Mouse (Mus musculus): Measurements from ENCODE around the gene Lrrc8c. TPM values are rescaled to one million over a fixed set of nuclear protein-coding genes. Genes with fewer than 3 reads are reported as not detected.

The Lrrc8c gene
- total RNA-seq, 1 experiment from 2014 or later, result 18.0 TPM

DNA sequence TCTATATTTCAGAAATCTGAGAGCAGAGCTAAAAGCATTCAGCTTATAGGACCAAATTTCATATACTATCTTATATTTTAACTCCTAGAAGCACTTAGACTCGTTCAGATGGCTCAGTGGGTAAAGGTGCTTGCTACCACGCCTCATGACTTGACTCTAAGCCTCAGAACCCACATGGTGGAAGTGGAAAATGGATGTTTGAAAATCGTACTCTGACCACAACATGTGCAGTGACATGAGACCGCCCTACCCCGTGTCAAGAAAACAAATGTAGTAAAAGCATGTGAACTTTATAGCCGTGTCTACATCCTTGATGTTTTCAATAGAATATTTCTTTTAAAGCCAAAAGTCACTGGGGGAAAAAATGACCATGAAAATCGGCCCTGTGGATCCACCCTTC, 21.9 kb downstream of the Lrrc8c start:
- ATAC-seq (replicated peaks; ENCODE audit: low read depth, poor library complexity, severe bottlenecking), result no peak

GRCm38 (mm10) chr5:105545126-105545525, 25.9 kb downstream of the Lrrc8c start:
- ATAC-seq (replicated peaks; ENCODE audit: low read depth, poor library complexity, severe bottlenecking), result no peak

DNA sequence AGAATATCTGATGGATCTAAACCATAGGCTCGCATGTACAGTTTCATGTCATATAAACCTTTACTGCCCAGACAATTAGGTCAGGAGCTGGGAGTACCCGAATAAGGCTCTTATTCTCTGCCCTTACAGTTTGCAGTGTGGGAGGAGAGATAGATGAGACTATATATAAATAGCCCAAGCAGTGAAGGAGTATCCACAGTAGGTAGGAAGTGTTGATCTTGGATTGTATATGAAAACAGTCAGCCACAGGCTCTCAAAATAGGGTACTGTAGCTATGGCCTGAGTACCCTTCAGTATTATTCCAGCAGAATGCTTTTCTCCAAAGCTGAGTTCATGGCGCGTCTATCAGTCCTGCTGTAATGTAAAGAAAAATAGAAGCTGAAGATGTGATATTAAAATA, 27.9 kb downstream of the Lrrc8c start:
- ATAC-seq (replicated peaks; ENCODE audit: low read depth, poor library complexity, severe bottlenecking), result no peak

- ATAC-seq (replicated peaks; ENCODE audit: low read depth, poor library complexity, severe bottlenecking), result no peak
Measured at GRCm38 (mm10) chr5:105551808-105552207, 32.6 kb downstream of the Lrrc8c start.

GRCm38 (mm10) chr5:105556291-105556690, 37.1 kb downstream of the Lrrc8c start:
- ATAC-seq (replicated peaks; ENCODE audit: low read depth, poor library complexity, severe bottlenecking), result no peak

GRCm38 (mm10) chr5:105557346-105557745, 38.2 kb downstream of the Lrrc8c start:
- ATAC-seq (replicated peaks; ENCODE audit: low read depth, poor library complexity, severe bottlenecking), result no peak

DNA sequence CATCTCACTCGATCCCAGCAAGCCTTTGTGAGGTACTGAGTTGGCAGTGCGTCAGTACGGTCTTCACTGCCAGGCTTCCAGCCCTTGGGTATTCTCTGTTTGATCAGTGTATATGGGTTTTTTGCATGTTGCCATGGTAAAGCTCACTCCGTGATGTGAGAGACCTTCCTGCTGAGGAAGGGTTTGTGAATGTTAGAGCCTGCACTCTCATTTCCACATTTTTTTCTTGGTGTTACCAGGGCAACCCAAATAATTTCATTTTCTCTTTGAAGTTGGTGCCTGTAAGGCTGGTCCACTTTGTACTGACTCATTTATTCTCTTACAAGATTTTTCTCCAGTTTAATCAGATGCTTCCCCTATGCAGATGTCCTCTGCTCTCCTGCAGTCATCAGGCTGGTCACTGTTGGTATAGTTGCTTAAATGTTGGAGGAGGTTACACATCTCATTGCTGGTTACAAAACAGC, 38.6 kb downstream of the Lrrc8c start:
- ATAC-seq (replicated peaks; ENCODE audit: low read depth, poor library complexity, severe bottlenecking), result peak; percentile 85

DNA sequence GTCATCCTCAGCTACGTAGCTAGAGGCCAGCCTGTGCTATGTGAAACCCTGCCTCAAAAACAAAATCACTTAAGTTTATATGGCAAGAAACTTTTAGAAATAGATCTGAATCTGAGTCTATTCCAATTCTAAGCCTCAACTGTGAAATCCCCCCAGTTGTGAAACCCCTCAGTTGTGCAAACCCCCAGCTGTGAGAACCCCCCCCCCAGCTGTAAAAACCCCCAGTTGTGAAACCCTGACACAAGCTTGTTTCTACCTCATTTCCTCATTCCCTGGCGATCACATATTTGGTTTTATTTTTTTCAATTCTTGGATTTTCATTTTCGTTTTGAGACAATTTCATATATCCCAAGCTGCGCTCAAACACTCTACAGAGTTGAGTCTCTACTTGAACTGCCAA, 39.3 kb downstream of the Lrrc8c start:
- peak; percentile 33; the same call in 1 of the 2 replicates for ATAC-seq (replicated peaks; ENCODE audit: low read depth, poor library complexity, severe bottlenecking)

DNA sequence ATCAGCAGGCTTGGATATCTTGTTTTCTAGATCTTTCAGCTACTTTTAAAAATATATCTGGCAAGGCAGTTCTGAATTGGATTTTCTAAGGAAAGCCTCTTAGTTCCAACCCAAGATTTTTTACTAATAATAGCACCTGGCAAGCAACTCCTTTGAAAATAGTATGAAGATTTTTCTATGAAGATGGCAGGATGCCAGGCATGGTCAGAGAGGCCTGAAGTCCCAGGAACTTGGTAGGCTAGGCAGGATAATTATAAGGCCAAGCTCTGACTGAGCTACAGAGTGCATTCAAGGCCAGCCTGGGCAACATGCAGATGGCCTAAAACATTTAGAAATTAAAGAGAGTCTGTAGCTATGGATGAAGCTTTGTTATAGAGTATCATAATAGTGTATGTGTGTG, 42.7 kb downstream of the Lrrc8c start:
- no peak for ATAC-seq (replicated peaks; ENCODE audit: low read depth, poor library complexity, severe bottlenecking)

- ATAC-seq (replicated peaks; ENCODE audit: low read depth, poor library complexity, severe bottlenecking), result no peak
Measured at GRCm38 (mm10) chr5:105564761-105565160, 45.6 kb downstream of the Lrrc8c start.

- peak; percentile 87 for ATAC-seq (replicated peaks; ENCODE audit: low read depth, poor library complexity, severe bottlenecking)
Measured at GRCm38 (mm10) chr5:105565824-105566223, 46.6 kb downstream of the Lrrc8c start.

DNA sequence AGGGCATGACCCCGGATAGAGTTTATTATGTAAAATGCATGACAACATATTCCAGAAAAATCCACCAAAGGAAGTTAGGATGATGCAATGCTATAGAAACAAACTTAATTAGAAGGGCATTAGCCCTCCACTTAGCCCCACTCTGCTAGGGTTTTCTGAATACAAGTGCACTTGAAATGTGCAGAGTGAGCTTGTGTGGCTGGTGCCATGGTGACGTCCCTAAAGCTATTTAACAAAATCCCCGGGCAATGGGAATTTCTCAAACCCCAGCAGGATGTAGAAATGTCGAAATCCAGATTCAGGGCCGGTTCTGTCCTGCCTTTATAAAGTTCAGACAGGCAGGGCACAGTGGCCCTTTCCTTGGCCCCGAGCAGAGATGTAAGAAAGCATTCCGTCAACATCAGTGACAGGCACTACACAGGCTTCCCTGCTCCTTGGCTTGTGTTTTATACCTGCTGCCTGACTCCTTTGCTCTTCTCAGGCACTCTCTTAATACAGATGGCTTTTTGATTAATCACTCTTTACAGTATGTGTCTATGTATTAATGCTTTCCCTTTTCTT, 47.7 kb downstream of the Lrrc8c start:
- no peak for ATAC-seq (replicated peaks; ENCODE audit: low read depth, poor library complexity, severe bottlenecking)

- no peak for ATAC-seq (replicated peaks; ENCODE audit: low read depth, poor library complexity, severe bottlenecking)
Measured at GRCm38 (mm10) chr5:105568043-105568747, 49.0 kb downstream of the Lrrc8c start.

DNA sequence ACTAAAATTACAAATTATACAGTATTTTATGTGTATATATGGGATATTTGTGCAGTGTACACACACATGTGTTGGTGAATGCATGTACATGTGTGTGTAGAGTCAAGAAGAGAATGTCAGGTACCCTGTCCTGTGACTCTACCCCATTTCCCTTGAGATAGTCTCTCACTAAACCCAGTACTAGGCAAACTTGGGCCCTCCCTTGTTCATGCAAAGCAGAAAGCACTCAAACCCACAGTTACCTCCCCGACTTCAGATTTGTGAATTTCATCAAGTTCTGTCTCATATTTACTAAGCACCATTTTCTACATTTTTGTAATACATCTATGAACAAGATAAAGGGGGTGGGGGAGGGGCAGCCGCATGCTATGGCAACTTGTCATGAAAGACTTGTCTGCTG, 50.0 kb downstream of the Lrrc8c start:
- no peak for ATAC-seq (replicated peaks; ENCODE audit: low read depth, poor library complexity, severe bottlenecking)

DNA sequence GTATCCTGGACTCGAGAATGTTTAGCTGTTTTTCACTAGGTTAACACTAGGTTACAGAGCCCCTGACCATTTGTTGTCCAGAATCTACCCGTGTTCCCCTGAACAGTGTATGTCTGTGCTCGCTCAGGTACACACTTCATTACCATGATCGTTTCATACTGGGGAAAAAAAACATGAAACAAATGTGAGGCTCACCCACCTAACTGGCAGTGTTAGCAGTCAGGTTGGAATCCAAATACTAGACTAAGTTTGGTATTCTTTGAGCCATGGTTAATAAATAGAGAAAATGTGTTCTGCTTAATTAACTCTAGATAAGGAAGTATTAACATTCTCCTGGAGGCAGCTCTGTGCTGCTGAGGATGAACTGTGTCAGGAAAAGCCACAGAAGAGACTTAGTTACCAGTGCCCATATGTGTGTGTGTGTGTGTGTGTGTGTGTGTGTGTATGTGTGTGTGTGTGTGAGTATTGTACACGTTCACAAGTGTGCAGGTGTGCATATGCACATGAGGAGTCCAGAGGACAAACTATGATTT, 53.0 kb downstream of the Lrrc8c start:
- no peak for ATAC-seq (replicated peaks; ENCODE audit: low read depth, poor library complexity, severe bottlenecking)

- no peak for ATAC-seq (replicated peaks; ENCODE audit: low read depth, poor library complexity, severe bottlenecking)
Measured at GRCm38 (mm10) chr5:105572876-105573275, 53.7 kb downstream of the Lrrc8c start.

DNA sequence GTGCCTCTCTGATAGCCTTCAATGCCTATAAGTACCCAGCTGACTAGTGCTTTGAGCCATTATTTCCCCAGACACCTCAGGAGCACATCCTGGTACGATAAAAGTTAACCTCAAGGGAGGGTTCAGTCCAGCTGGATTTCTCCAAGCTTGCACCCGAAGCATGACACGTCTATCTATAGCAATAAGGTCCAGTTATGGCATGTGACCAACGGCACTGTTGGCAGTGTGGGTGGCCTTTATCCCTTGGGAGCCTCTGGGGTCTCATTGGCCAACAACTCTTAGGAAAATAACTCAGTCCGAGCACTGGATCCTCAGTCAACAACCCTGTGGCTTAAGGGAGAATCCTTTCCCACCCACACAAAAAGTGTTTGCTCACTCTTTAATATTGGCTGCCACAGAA, 55.6 kb downstream of the Lrrc8c start:
- ATAC-seq (replicated peaks; ENCODE audit: low read depth, poor library complexity, severe bottlenecking), result no peak

GRCm38 (mm10) chr5:105575839-105576238, 56.7 kb downstream of the Lrrc8c start:
- ATAC-seq (replicated peaks; ENCODE audit: low read depth, poor library complexity, severe bottlenecking), result peak; percentile 66

- ATAC-seq (replicated peaks; ENCODE audit: low read depth, poor library complexity, severe bottlenecking), result no peak
Measured at GRCm38 (mm10) chr5:105580909-105581308, 61.7 kb downstream of the Lrrc8c start.

DNA sequence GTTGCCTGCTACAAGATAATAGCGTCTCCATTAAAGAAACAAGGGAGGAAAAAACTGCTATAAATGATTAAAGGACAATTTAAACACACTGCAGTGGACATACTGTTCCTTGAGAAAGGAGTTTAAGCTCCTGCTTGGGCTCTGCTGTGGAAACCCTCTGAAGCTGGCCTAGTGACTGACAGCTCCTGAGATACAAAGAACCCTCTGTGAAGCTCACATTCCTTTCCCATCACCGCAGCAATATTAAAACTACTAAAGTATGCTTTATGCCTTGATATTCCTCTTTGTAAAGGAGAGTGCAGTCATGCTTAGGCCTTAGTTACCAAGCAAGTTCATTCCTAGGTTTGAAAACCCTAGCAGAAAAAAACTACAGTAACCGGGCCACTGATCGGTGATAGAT, 66.7 kb downstream of the Lrrc8c start:
- ATAC-seq (replicated peaks; ENCODE audit: low read depth, poor library complexity, severe bottlenecking), result no peak

- peak; percentile 71 for ATAC-seq (replicated peaks; ENCODE audit: low read depth, poor library complexity, severe bottlenecking)
Measured at GRCm38 (mm10) chr5:105586655-105587054, 67.5 kb downstream of the Lrrc8c start.

- no peak for ATAC-seq (replicated peaks; ENCODE audit: low read depth, poor library complexity, severe bottlenecking)
Measured at GRCm38 (mm10) chr5:105587471-105587870, 68.3 kb downstream of the Lrrc8c start.

All from common myeloid progenitor, adult 5-6 weeks (primary cell).